Mouse (Mus musculus) stomach, embryonic 16.5 days (tissue): ENCODE data around the gene Sufu. TPM values are rescaled to one million over a fixed set of nuclear protein-coding genes. Genes with fewer than 3 reads are reported as not detected.

ENCODE experiments used
- ATAC-seq: fragments of 200-750 bp; cut with Nextera tagmentation; 2 replicates; pipeline ENCODE4 v1.8.0; 2017; ENCODE audit warnings: moderate number of reproducible peaks, moderate TSS enrichment; ENCODE audit not compliant: insufficient read depth, low FRiP score
- H3K27ac ChIP-seq: fragments of 300-500 bp; sonication (generic); 2 replicates; pipeline ENCODE4 v1.5.1; 2014; ENCODE audit warnings: low read length
- H3K27me3 ChIP-seq: fragments of 300-500 bp; sonication (generic); 2 replicates; pipeline ENCODE4 v1.6.1; 2014; ENCODE audit warnings: low read length, control low read depth, mixed read lengths; ENCODE audit not compliant: control insufficient read depth, insufficient read depth
- H3K36me3 ChIP-seq: fragments of 300-500 bp; sonication (generic); 2 replicates; pipeline ENCODE4 v1.6.1; 2014; ENCODE audit warnings: low read length; ENCODE audit not compliant: control insufficient read depth, insufficient read depth
- H3K4me1 ChIP-seq: fragments of 300-500 bp; sonication (generic); 2 replicates; pipeline ENCODE4 v1.6.1; 2014; ENCODE audit warnings: low read length, control low read depth, mixed read lengths; ENCODE audit not compliant: control insufficient read depth, insufficient read depth
- H3K4me2 ChIP-seq: fragments of 300-500 bp; sonication (generic); 2 replicates; pipeline ENCODE4 v1.6.1; 2014; ENCODE audit warnings: low read depth, low read length, mixed read lengths
- H3K4me3 ChIP-seq: fragments of 300-500 bp; sonication (generic); replicated peaks from 2 replicates; pipeline ENCODE4 v1.5.1; 2014; ENCODE audit warnings: mild to moderate bottlenecking, low read length
- H3K9ac ChIP-seq: fragments of 300-500 bp; sonication (generic); 2 replicates; pipeline ENCODE4 v1.6.1; 2014; ENCODE audit warnings: low read length
- H3K9me3 ChIP-seq: fragments of 300-500 bp; sonication (generic); replicated peaks from 2 replicates; pipeline ENCODE4 v1.6.1; 2016; ENCODE audit warnings: low read length, control low read depth; ENCODE audit not compliant: control insufficient read depth
- WGBS: fragments of 180-500 bp; shearing (Covaris S2); extraction: QIAGEN DNeasy Blood & Tissue Kit; methylation state at CpG from one replicate; pipeline ENCODE4 v1.1.7; 2014; 5-methylcytosine and 5-hydroxymethylcytosine counted together
- polyA plus RNA-seq: library from polyadenylated mRNA; unstranded; fragments of >200 nt; fragmentation: Nextera tagmentation; extraction: Ambion mirVana; gene quantifications from 2 replicates; pipeline ENCODE4 v1.2.1, GENCODE M21; 2015

Gene Sufu
- 26.4 and 27.4 TPM in 2 replicates for polyA plus RNA-seq

- peaks cover 30% of the 10 kb centered on the region for H3K4me1 ChIP-seq
- H3K4me2 ChIP-seq: peak within 1 kb of the TSS; percentile 73
- no peaks in the 10 kb centered on the region for H3K9me3 ChIP-seq
- H3K9ac ChIP-seq: peak within 1 kb of the TSS; percentile 89
- under 1% methylated on average over 57 of the region's 57 CpGs for WGBS
- peak within 1 kb of the TSS; percentile 87 for H3K27ac ChIP-seq
- H3K27me3 ChIP-seq: no peaks in the 10 kb centered on the region
- ATAC-seq: peak; percentile 91
- peak within 1 kb of the TSS; percentile 92 for H3K4me3 ChIP-seq
- H3K36me3 ChIP-seq: 0 out of 2 replicates have a peak, but pooled peaks cover 3% of the 10 kb centered on the region
These were observed at the start of gene Sufu for GRCm38 (mm10) chr19:46396686-46397435. Sufu (plus strand) TSS chr19:46396896.

GRCm38 (mm10) chr19:46347146-46347545, 49.5 kb upstream of the Sufu start:
- H3K27ac ChIP-seq: no peak overlapping the region
- no peaks in the 10 kb centered on the region for H3K36me3 ChIP-seq
- H3K4me1 ChIP-seq: peaks cover 13% of the 10 kb centered on the region
- no peaks in the 10 kb centered on the region for H3K27me3 ChIP-seq
- H3K9me3 ChIP-seq: no peaks in the 10 kb centered on the region
- 93% methylated on average over 1 of the region's 1 CpGs for WGBS
- no peak overlapping the region for H3K4me2 ChIP-seq
- no peak overlapping the region for H3K4me3 ChIP-seq
- no peak for ATAC-seq
- no peak overlapping the region for H3K9ac ChIP-seq

- Histone ChIP-seq H3K9ac (peak overlapping the region; percentile 89), H3K4me3 (peak overlapping the region; percentile 69), H3K9me3 (no peaks in the 10 kb centered on the region), H3K36me3 (no peaks in the 10 kb centered on the region), H3K27me3 (no peaks in the 10 kb centered on the region), H3K4me1 (peaks cover 13% of the 10 kb centered on the region), H3K27ac (peak overlapping the region; percentile 76), H3K4me2 (peak overlapping the region; percentile 81)
- WGBS: 28% methylated on average over 14 of the region's 14 CpGs
- ATAC-seq: peak; percentile 4; the same call in 1 of the 2 replicates
These were observed 48.6 kb upstream of the Sufu start for GRCm38 (mm10) chr19:46347936-46348668.

GRCm38 (mm10) chr19:46348761-46349458, 47.8 kb upstream of the Sufu start:
- H3K4me3 ChIP-seq: peak overlapping the region; percentile 69
- H3K27me3 ChIP-seq: no peaks in the 10 kb centered on the region
- peak overlapping the region; percentile 81 for H3K4me2 ChIP-seq
- H3K4me1 ChIP-seq: peaks cover 13% of the 10 kb centered on the region
- peak overlapping the region; percentile 76 for H3K27ac ChIP-seq
- no peaks in the 10 kb centered on the region for H3K36me3 ChIP-seq
- under 1% methylated on average over 77 of the region's 78 CpGs for WGBS
- H3K9ac ChIP-seq: peak overlapping the region; percentile 89
- no peaks in the 10 kb centered on the region for H3K9me3 ChIP-seq
- ATAC-seq: peak; percentile 85

GRCm38 (mm10) chr19:46349550-46349949, 47.1 kb upstream of the Sufu start:
- no peak for ATAC-seq
- 18% methylated on average over 6 of the region's 6 CpGs for WGBS

GRCm38 (mm10) chr19:46350168-46350932, 46.3 kb upstream of the Sufu start, which contains the start of gene 2310034G01Rik:
2310034G01Rik (minus strand) TSS chr19:46350302.
- peak; percentile 49; the same call in 1 of the 2 replicates for ATAC-seq

More at GRCm38 (mm10) chr19:46349550-46349949, 47.1 kb upstream of the Sufu start:
- H3K4me2 ChIP-seq: peak overlapping the region; percentile 81
- H3K36me3 ChIP-seq: no peaks in the 10 kb centered on the region
- H3K4me3 ChIP-seq: peak overlapping the region; percentile 69
- peak overlapping the region; percentile 89 for H3K9ac ChIP-seq
- H3K9me3 ChIP-seq: no peaks in the 10 kb centered on the region
- H3K4me1 ChIP-seq: peaks cover 13% of the 10 kb centered on the region
- peak overlapping the region; percentile 76 for H3K27ac ChIP-seq
- no peaks in the 10 kb centered on the region for H3K27me3 ChIP-seq

GRCm38 (mm10) chr19:46356701-46357138, 40.0 kb upstream of the Sufu start:
- H3K4me1 ChIP-seq: no peaks in the 10 kb centered on the region
- peak; percentile 88 for ATAC-seq
- H3K4me3 ChIP-seq: peak overlapping the region; percentile 53
- peak overlapping the region; percentile 84 for H3K27ac ChIP-seq
- under 1% methylated on average over 29 of the region's 29 CpGs for whole genome bisulfite sequencing
- H3K9ac ChIP-seq: peak overlapping the region; percentile 72
- H3K9me3 ChIP-seq: no peaks in the 10 kb centered on the region
- no peaks in the 10 kb centered on the region for H3K27me3 ChIP-seq
- H3K4me2 ChIP-seq: peak overlapping the region; percentile 70
- no peaks in the 10 kb centered on the region for H3K36me3 ChIP-seq

More at GRCm38 (mm10) chr19:46350168-46350932, 46.3 kb upstream of the Sufu start, which contains the start of gene 2310034G01Rik:
- Histone ChIP-seq H3K27ac (peak within 1 kb of the TSS; percentile 76), H3K36me3 (no peaks in the 10 kb centered on the region), H3K4me2 (peak within 1 kb of the TSS; percentile 81), H3K9me3 (no peaks in the 10 kb centered on the region), H3K4me3 (peak within 1 kb of the TSS; percentile 69), H3K9ac (peak within 1 kb of the TSS; percentile 89), H3K27me3 (no peaks in the 10 kb centered on the region), H3K4me1 (peaks cover 13% of the 10 kb centered on the region)
- WGBS: 54% methylated on average over 10 of the region's 10 CpGs
